Mouse (Mus musculus): Measurements from ENCODE around the gene Mgat3. TPM values are rescaled to one million over a fixed set of nuclear protein-coding genes. Genes with fewer than 3 reads are reported as not detected.

Gene Mgat3
- polyA plus RNA-seq, 1 experiment from 2014 or later, result 1.4 TPM

DNA sequence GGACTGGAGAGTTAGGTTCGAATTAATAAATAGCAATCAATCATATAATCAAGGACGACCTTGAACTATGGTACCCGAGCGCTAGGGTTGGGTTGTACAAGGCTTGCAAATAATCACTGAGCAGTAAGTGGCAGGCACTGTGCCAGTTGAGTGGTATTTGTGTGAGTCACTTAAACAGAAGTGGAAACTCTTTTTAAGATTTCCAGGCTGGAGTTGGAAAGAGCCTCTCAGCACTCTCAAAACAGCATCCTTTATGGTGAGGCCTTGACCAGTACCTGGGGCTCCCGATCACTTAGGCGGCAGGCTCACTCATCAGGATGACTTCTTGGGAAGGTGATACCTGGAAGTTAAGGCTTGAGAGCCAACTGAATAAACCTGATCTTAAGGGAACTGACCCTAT lies 80.7 kb downstream of the Mgat3 start:
- H3K4me3 ChIP-seq, result peak overlapping the region; percentile 94
- WGBS, result 47% methylated on average over 6 of the region's 6 CpGs
- H3K27me3 ChIP-seq (replicated peaks), result no peaks in the 10 kb centered on the region
- H3K9ac ChIP-seq, result peak overlapping the region; percentile 86
- peaks cover 65% of the 10 kb centered on the region for H3K4me1 ChIP-seq (replicated peaks)
- no peak for ATAC-seq (ENCODE audit: insufficient number of reproducible peaks, low FRiP score)
- no peaks in the 10 kb centered on the region for H3K9me3 ChIP-seq (replicated peaks)
- H3K36me3 ChIP-seq, result peaks cover 42% of the 10 kb centered on the region
- peak overlapping the region; percentile 95 for H3K4me2 ChIP-seq
- peak overlapping the region; percentile 95 for H3K27ac ChIP-seq (ENCODE audit: poor library complexity, severe bottlenecking)

DNA sequence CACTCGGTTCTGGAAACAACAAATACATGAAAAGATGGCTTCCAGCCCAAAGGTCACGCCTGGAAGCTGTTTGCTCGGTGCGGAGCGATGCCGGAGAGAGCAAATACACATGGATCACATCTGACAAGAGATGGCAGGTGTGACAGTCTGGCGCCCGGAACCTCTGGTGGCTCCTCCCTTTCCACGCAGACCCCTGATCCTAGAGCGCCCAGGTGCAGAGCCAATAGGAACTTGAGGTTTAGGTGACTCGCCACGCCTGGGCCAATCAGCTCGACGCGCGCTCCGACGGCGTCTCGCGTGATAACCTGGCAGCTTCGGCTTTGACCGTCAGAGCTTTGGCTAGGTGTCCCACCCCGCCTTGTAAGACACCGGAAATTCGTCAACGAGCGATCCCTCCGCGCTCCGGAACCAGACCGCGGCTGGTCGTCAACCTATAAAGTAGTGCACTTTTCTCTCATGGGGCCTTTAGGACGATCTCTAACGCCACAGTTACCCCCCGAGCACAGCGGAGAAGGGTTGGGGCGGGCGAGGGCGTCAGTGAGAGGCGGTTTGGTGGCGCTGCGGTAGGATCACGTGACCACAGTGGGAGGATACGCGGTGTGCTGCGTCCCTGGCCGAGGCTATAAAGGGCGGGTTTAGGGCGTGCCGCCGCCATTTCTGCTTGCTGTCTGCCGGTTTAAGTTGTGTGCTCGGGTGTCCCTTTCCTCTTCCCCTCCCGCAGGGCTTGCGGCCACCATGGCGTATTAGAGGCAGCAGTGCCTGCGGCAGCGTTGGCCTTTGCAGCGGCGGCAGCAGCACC lies 81.5 kb downstream of the Mgat3 start, which contains the start of gene Atf4:
Gene Atf4, plus strand, starts transcription at position 338 of the 799 bp plus-strand sequence.
- peak; percentile 93 for ATAC-seq (ENCODE audit: insufficient number of reproducible peaks, low FRiP score)
- Histone ChIP-seq H3K9ac (peak within 1 kb of the TSS; percentile 100), H3K27ac (ENCODE audit: poor library complexity, severe bottlenecking) (peak within 1 kb of the TSS; percentile 99), H3K4me2 (peak within 1 kb of the TSS; percentile 95), H3K4me1 (replicated peaks) (peaks cover 60% of the 10 kb centered on the region), H3K27me3 (replicated peaks) (no peaks in the 10 kb centered on the region), H3K9me3 (replicated peaks) (no peaks in the 10 kb centered on the region), H3K4me3 (peak within 1 kb of the TSS; percentile 94), H3K36me3 (peaks cover 42% of the 10 kb centered on the region)
- WGBS, result under 1% methylated on average over 62 of the region's 62 CpGs

DNA sequence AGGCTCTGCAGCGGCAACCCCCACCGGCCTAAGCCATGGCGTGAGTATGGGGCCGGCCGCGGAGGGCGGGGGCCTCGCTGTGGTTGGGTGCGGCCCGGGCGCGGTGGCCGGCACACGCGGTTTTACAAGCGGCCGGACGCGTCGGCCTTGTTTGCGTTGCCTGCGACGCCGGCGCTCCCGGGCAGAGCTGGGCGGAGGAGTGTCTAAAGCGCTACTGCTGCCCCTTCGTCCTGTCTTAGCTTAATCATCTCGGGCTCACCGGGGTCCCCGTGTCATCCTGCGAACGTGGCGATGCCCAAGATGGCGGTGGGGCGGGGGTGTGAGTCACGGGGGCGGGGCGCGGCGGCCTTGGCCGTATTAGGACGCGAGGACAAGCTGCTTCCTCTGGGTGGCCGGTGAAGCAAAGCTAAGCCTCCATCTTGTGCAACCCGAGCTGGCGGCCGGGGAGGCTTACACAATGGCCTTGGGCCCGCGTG lies 82.2 kb downstream of the Mgat3 start:
- Histone ChIP-seq H3K9ac (peak overlapping the region; percentile 100), H3K4me1 (replicated peaks) (peaks cover 53% of the 10 kb centered on the region), H3K4me3 (peak overlapping the region; percentile 94), H3K27me3 (replicated peaks) (no peaks in the 10 kb centered on the region), H3K4me2 (peak overlapping the region; percentile 95), H3K36me3 (peaks cover 44% of the 10 kb centered on the region), H3K27ac (ENCODE audit: poor library complexity, severe bottlenecking) (peak overlapping the region; percentile 99), H3K9me3 (replicated peaks) (no peaks in the 10 kb centered on the region)
- under 1% methylated on average over 50 of the region's 51 CpGs for WGBS
- ATAC-seq (ENCODE audit: insufficient number of reproducible peaks, low FRiP score), result peak; percentile 70

DNA sequence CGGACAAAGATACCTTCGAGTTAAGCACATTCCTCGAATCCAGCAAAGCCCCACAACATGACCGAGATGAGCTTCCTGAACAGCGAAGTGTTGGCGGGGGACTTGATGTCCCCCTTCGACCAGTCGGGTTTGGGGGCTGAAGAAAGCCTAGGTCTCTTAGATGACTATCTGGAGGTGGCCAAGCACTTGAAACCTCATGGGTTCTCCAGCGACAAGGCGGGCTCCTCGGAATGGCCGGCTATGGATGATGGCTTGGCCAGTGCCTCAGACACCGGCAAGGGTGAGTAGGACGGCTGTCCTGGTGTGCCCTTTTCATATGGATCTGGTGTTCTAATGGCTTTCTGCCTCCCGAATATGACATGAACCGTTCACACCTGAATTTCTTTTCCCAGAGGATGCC lies 82.7 kb downstream of the Mgat3 start:
- 7% methylated on average over 16 of the region's 16 CpGs for WGBS
- Histone ChIP-seq H3K27me3 (replicated peaks) (no peaks in the 10 kb centered on the region), H3K4me1 (replicated peaks) (peaks cover 48% of the 10 kb centered on the region), H3K4me3 (peak overlapping the region; percentile 94), H3K27ac (ENCODE audit: poor library complexity, severe bottlenecking) (peak overlapping the region; percentile 99), H3K9ac (peak overlapping the region; percentile 100), H3K4me2 (peak overlapping the region; percentile 95), H3K9me3 (replicated peaks) (no peaks in the 10 kb centered on the region), H3K36me3 (peaks cover 43% of the 10 kb centered on the region)
- no peak for ATAC-seq (ENCODE audit: insufficient number of reproducible peaks, low FRiP score)

DNA sequence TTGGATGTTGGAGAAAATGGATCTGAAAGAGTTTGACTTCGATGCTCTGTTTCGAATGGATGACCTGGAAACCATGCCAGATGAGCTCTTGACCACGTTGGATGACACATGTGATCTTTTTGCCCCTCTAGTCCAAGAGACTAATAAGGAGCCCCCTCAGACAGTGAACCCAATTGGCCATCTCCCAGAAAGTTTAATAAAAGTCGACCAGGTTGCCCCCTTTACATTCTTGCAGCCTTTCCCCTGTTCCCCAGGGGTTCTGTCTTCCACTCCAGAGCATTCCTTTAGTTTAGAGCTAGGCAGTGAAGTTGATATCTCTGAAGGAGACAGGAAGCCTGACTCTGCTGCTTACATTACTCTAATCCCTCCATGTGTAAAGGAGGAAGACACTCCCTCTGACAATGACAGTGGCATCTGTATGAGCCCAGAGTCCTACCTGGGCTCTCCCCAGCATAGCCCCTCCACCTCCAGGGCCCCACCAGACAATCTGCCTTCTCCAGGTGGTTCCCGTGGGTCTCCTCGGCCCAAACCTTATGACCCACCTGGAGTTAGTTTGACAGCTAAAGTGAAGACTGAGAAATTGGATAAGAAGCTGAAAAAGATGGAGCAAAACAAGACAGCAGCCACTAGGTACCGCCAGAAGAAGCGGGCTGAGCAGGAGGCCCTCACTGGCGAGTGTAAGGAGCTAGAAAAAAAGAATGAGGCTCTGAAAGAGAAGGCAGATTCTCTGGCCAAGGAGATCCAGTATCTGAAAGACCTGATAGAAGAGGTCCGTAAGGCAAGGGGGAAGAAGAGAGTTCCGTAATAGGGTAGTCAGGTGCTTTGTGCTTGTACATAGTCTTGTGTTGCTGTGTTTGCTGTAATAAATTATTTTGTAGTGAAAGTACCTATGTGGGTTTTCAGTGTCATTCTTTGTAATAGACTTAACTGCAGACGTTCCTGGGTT lies 83.4 kb downstream of the Mgat3 start:
- Histone ChIP-seq H3K4me3 (peak overlapping the region; percentile 94), H3K4me2 (peak overlapping the region; percentile 95), H3K36me3 (peaks cover 40% of the 10 kb centered on the region), H3K9me3 (replicated peaks) (no peaks in the 10 kb centered on the region), H3K9ac (peak overlapping the region; percentile 100), H3K27ac (ENCODE audit: poor library complexity, severe bottlenecking) (peak overlapping the region; percentile 99), H3K27me3 (replicated peaks) (no peaks in the 10 kb centered on the region), H3K4me1 (replicated peaks) (peaks cover 41% of the 10 kb centered on the region)
- ATAC-seq (ENCODE audit: insufficient number of reproducible peaks, low FRiP score), result no peak
- 53% methylated on average over 12 of the region's 12 CpGs for WGBS

DNA sequence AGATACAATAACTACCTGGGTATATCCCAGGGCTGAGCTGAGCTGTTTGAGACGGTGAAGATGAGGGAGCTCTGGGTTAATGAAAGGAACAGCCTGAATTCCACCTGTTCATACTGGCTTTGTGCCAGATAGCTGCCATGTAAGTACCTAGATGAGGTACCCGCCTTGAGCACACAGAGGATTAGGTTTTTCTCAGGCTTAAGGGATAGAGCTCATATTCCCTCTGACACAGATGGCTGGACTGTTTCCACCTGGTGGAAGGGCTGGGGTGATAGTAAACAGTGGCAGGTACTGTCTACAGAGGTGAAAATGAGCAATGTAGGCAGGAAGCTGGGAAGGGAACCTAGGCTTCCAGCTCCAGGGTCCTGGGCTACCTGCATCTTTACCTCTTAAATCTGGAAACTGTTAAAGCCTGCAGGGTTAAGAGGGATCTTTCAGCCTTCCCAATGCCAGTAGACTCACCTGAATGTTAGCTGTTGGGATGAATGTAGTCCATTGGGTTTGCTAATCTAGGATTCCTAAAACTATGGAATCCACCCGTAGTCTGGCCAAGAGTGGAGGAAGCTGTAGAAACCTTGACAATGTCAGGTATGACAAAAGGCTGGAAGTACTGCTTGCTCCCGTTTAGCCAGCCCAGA lies 84.2 kb downstream of the Mgat3 start:
- ATAC-seq (ENCODE audit: insufficient number of reproducible peaks, low FRiP score), result no peak
- peaks cover 40% of the 10 kb centered on the region for H3K36me3 ChIP-seq
- 24% methylated on average over 4 of the region's 4 CpGs for WGBS
- peaks cover 44% of the 10 kb centered on the region for H3K4me1 ChIP-seq (replicated peaks)
- peak overlapping the region; percentile 100 for H3K9ac ChIP-seq
- peak overlapping the region; percentile 99 for H3K27ac ChIP-seq (ENCODE audit: poor library complexity, severe bottlenecking)
- no peaks in the 10 kb centered on the region for H3K27me3 ChIP-seq (replicated peaks)
- peak overlapping the region; percentile 95 for H3K4me2 ChIP-seq
- peak overlapping the region; percentile 94 for H3K4me3 ChIP-seq
- no peaks in the 10 kb centered on the region for H3K9me3 ChIP-seq (replicated peaks)

DNA sequence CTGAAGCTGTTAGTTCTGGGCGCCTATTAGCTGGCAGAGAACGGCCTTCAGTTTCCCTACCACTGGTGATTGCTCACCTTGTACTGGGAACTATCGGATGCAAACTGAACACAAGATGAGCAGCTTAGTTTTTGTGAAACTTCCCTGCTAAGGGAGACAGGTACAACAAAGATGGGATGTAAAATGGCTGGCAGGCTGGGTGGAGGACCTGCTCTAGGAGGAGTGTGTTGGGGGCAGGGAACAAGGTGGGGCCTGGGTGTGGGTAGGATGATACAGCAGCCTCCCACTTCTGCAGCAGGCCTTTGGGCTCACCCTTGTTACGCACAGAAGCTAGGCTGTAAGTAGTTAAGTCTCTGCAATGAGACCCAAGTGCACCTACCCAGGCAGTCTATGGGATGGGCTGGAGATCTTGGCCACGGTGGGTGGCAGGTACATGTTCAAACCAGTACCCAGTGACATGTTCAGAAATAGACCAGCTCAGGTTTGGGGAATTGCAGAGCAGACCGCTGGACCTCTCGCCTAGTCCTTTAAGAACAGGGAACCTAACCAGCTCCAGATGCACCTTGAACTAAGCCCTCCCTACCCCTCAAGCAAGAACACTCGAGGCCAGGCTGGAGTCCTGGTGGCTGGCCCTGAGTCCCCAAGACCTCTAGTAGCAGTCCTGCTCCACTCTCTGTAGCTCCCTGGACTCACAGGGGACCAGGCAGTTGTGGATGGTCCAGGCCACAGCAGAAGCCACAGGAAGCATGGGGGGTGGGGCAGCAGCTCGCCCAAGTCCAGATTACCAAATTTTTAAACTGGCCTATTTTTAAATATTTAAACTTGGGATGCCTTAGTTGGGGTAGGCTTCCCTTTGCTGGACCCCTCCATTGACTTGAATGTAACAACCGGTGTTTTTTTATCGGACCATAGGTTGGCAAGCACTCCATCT lies 85.0 kb downstream of the Mgat3 start:
- Histone ChIP-seq H3K9ac (0 out of 2 replicates have a peak overlapping the region, but pooled peaks have one; percentile 25), H3K9me3 (replicated peaks) (no peaks in the 10 kb centered on the region), H3K36me3 (peaks cover 40% of the 10 kb centered on the region), H3K4me1 (replicated peaks) (peaks cover 48% of the 10 kb centered on the region), H3K27me3 (replicated peaks) (no peaks in the 10 kb centered on the region), H3K4me3 (0 out of 2 replicates have a peak overlapping the region, but pooled peaks have one; percentile 94), H3K4me2 (peak overlapping the region; percentile 95), H3K27ac (ENCODE audit: poor library complexity, severe bottlenecking) (peak overlapping the region; percentile 99)
- 50% methylated on average over 11 of the region's 11 CpGs for WGBS
- ATAC-seq (ENCODE audit: insufficient number of reproducible peaks, low FRiP score), result peak; percentile 63

DNA sequence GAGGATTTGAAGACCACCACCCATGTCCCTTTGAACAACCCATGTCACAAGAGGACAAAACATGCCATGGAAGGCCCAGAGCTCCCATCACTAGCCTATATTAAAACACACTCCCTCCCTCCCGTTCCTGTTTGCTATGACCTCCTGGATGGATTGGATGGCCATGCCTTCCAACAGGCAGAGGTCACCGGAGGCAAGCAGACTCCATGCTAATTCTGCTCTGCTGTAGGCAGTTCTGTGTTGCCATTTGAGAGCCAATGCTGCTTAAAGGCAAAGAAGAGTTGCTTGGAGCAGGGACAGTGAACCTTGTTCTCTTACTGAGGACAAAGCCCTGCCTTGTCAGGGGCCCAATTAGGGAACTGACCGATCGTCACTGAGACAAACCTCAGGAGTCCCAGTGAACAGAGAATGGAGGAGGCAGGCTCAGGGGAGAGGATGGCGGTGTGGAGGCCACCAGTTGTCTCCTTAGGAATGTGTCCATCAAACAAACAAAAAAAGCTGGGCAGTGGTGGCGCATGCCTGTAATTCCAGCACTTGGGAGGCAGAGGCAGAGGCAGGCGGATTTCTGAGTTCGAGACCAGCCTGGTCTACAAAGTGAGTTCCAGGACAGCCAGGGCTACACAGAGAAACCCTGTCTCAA lies 86.0 kb downstream of the Mgat3 start:
- Histone ChIP-seq H3K4me3 (no peak overlapping the region), H3K9me3 (replicated peaks) (no peaks in the 10 kb centered on the region), H3K4me1 (replicated peaks) (peaks cover 40% of the 10 kb centered on the region), H3K4me2 (no peak overlapping the region), H3K36me3 (peaks cover 40% of the 10 kb centered on the region), H3K27me3 (replicated peaks) (no peaks in the 10 kb centered on the region), H3K27ac (ENCODE audit: poor library complexity, severe bottlenecking) (peak overlapping the region; percentile 99), H3K9ac (0 out of 2 replicates have a peak overlapping the region, but pooled peaks have one; percentile 40)
- 78% methylated on average over 8 of the region's 8 CpGs for WGBS
- ATAC-seq (ENCODE audit: insufficient number of reproducible peaks, low FRiP score), result no peak

DNA sequence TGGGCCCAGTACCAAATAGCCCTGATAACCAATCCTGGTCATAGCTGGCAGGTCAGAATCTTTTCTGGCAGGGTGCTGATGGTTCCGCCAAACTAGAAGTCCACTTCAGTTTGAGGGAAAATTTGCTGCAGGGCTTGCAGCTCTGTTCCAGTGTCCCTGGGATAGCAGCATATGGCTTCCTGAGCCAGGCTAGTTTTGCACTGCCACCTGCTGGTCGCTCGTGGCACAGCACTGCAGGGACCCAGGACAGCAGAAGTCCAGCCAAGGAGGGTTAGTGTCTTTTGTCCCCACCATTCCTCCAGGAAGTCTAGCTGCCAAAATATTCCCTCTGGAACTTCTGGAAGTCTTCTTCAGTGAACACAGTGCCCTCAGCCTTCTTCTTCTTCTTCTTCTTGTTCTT lies 87.2 kb downstream of the Mgat3 start:
- H3K4me2 ChIP-seq, result no peak overlapping the region
- 11% methylated on average over 3 of the region's 3 CpGs for WGBS
- H3K36me3 ChIP-seq, result peaks cover 40% of the 10 kb centered on the region
- H3K4me3 ChIP-seq, result no peak overlapping the region
- ATAC-seq (ENCODE audit: insufficient number of reproducible peaks, low FRiP score), result no peak
- peaks cover 41% of the 10 kb centered on the region for H3K4me1 ChIP-seq (replicated peaks)
- H3K27ac ChIP-seq (ENCODE audit: poor library complexity, severe bottlenecking), result no peak overlapping the region
- H3K27me3 ChIP-seq (replicated peaks), result no peaks in the 10 kb centered on the region
- no peak overlapping the region for H3K9ac ChIP-seq
- no peaks in the 10 kb centered on the region for H3K9me3 ChIP-seq (replicated peaks)
